Mouse (Mus musculus) thymus, postnatal 0 days (tissue): ENCODE results near the gene Elf3. TPM values are rescaled to one million over a fixed set of nuclear protein-coding genes. Genes with fewer than 3 reads are reported as not detected.

Source experiments
- polyA plus RNA-seq: library from polyadenylated mRNA; unstranded; fragments of >200 nt; fragmentation: Nextera tagmentation; extraction: Ambion mirVana; gene quantifications from 2 replicates; pipeline ENCODE4 v1.2.1, GENCODE M21; 2015

The Elf3 gene
- polyA plus RNA-seq, 1 experiment from 2014 or later, result 5.0 TPM

Other genes with a start within 250 kb of the Elf3 start
- gene Lgr6, start 153.3 kb downstream of the Elf3 start, polyA plus RNA-seq, result 0.12 and 0.31 TPM in 2 replicates
- gene Ptpn7, start 125.9 kb downstream of the Elf3 start, polyA plus RNA-seq, result 108 and 118 TPM in 2 replicates
- 32.6 and 34.8 TPM in 2 replicates for gene Arl8a, start 111.7 kb downstream of the Elf3 start, polyA plus RNA-seq
- gene Gpr37l1, start 90.9 kb downstream of the Elf3 start, polyA plus RNA-seq, result 0.09 and 0.13 TPM in 2 replicates
- 58.1 and 66.1 TPM in 2 replicates for gene Rnpep, start 25.5 kb upstream of the Elf3 start, polyA plus RNA-seq
- gene Timm17a, start 55.2 kb upstream of the Elf3 start, polyA plus RNA-seq, result 235 TPM in 2 replicates
- 0.55 and 0.89 TPM in 2 replicates for gene Lmod1, start 66.2 kb upstream of the Elf3 start, polyA plus RNA-seq
- 11.0 and 14.5 TPM in 2 replicates for gene Shisa4, start 116.7 kb upstream of the Elf3 start, polyA plus RNA-seq
- 45.0 and 51.9 TPM in 2 replicates for gene Ipo9, start 171.9 kb upstream of the Elf3 start, polyA plus RNA-seq